Mouse (Mus musculus): ENCODE results near the gene Gm28047. TPM values are rescaled to one million over a fixed set of nuclear protein-coding genes. Genes with fewer than 3 reads are reported as not detected.
A peak's percentile ranks its signal among the peaks of the same experiment; 100 is the strongest.

Gene Gm28047
- polyA plus RNA-seq, 1 experiment: not detected

- Histone ChIP-seq H3K27ac (ENCODE audit: insufficient read depth, low read length) (no peak overlapping the region), H3K27me3 (ENCODE audit: control insufficient read depth, insufficient read depth, low read length) (no peaks in the 10 kb centered on the region), H3K4me3 (replicated peaks; ENCODE audit: insufficient read depth, low read depth, low read length) (no peak overlapping the region), H3K4me1 (ENCODE audit: control insufficient read depth, insufficient read depth, low read length) (no peaks in the 10 kb centered on the region)
- 85% methylated on average over 8 of the region's 8 CpGs for WGBS
- DNase-seq: no peak
- TF ChIP-seq CTCF (IDR thresholded peaks at IDR 0.05; ENCODE audit: borderline replicate concordance, insufficient read depth, low read depth, low read length): no peak
- TF ChIP-seq POLR2A (IDR thresholded peaks at IDR 0.05; ENCODE audit: borderline replicate concordance, insufficient read depth, low read length): no peak
Measured at GRCm38 (mm10) chr15:102634684-102635083, 9.8 kb upstream of the Gm28047 start.

- peak overlapping the region; percentile 92 for H3K4me3 ChIP-seq (replicated peaks; ENCODE audit: insufficient read depth, low read depth, low read length)
- H3K4me1 ChIP-seq (ENCODE audit: control insufficient read depth, insufficient read depth, low read length): no peaks in the 10 kb centered on the region; the same call in 1 of the 2 replicates
- H3K27ac ChIP-seq (ENCODE audit: insufficient read depth, low read length): no peak overlapping the region
- no peak for DNase-seq
- under 1% methylated on average over 18 of the region's 18 CpGs for WGBS
- no peak for TF ChIP-seq CTCF (IDR thresholded peaks at IDR 0.05; ENCODE audit: borderline replicate concordance, insufficient read depth, low read depth, low read length)
- no peak for TF ChIP-seq POLR2A (IDR thresholded peaks at IDR 0.05; ENCODE audit: borderline replicate concordance, insufficient read depth, low read length)
- no peaks in the 10 kb centered on the region for H3K27me3 ChIP-seq (ENCODE audit: control insufficient read depth, insufficient read depth, low read length)
Measured at GRCm38 (mm10) chr15:102625687-102626055, 804 bp upstream of the Gm28047 start.

- peak overlapping the region; percentile 46 for H3K27ac ChIP-seq (ENCODE audit: insufficient read depth, low read length)
- peak; percentile 41 to 43 for DNase-seq
- no peak for TF ChIP-seq POLR2A (IDR thresholded peaks at IDR 0.05; ENCODE audit: borderline replicate concordance, insufficient read depth, low read length)
- no peak for TF ChIP-seq CTCF (IDR thresholded peaks at IDR 0.05; ENCODE audit: borderline replicate concordance, insufficient read depth, low read depth, low read length)
Measured at GRCm38 (mm10) chr15:102624291-102624969, 437 bp downstream of the Gm28047 start.

GRCm38 (mm10) chr15:102623121-102623520 is 1.7 kb downstream of the Gm28047 start:
- H3K4me3 ChIP-seq (replicated peaks; ENCODE audit: insufficient read depth, low read depth, low read length): no peak overlapping the region
- TF ChIP-seq POLR2A (IDR thresholded peaks at IDR 0.05; ENCODE audit: borderline replicate concordance, insufficient read depth, low read length): no peak
- TF ChIP-seq CTCF (IDR thresholded peaks at IDR 0.05; ENCODE audit: borderline replicate concordance, insufficient read depth, low read depth, low read length): no peak
- no peaks in the 10 kb centered on the region for H3K27me3 ChIP-seq (ENCODE audit: control insufficient read depth, insufficient read depth, low read length)
- no peaks in the 10 kb centered on the region; the same call in 1 of the 2 replicates for H3K4me1 ChIP-seq (ENCODE audit: control insufficient read depth, insufficient read depth, low read length)
- 73% methylated on average over 3 of the region's 3 CpGs for WGBS
- no peak for DNase-seq
- no peak overlapping the region for H3K27ac ChIP-seq (ENCODE audit: insufficient read depth, low read length)

More at GRCm38 (mm10) chr15:102624291-102624969, 437 bp downstream of the Gm28047 start:
- under 1% methylated on average over 17 of the region's 17 CpGs for WGBS
- H3K4me1 ChIP-seq (ENCODE audit: control insufficient read depth, insufficient read depth, low read length): no peaks in the 10 kb centered on the region; the same call in 1 of the 2 replicates
- H3K4me3 ChIP-seq (replicated peaks; ENCODE audit: insufficient read depth, low read depth, low read length): peak overlapping the region; percentile 92
- H3K27me3 ChIP-seq (ENCODE audit: control insufficient read depth, insufficient read depth, low read length): no peaks in the 10 kb centered on the region

GRCm38 (mm10) chr15:102622536-102622935 is 2.3 kb downstream of the Gm28047 start:
- H3K27ac ChIP-seq (ENCODE audit: insufficient read depth, low read length): no peak overlapping the region
- TF ChIP-seq CTCF (IDR thresholded peaks at IDR 0.05; ENCODE audit: borderline replicate concordance, insufficient read depth, low read depth, low read length) (no peak), POLR2A (IDR thresholded peaks at IDR 0.05; ENCODE audit: borderline replicate concordance, insufficient read depth, low read length) (no peak)
- no peaks in the 10 kb centered on the region for H3K27me3 ChIP-seq (ENCODE audit: control insufficient read depth, insufficient read depth, low read length)
- no peaks in the 10 kb centered on the region; the same call in 1 of the 2 replicates for H3K4me1 ChIP-seq (ENCODE audit: control insufficient read depth, insufficient read depth, low read length)
- no peak for DNase-seq
- H3K4me3 ChIP-seq (replicated peaks; ENCODE audit: insufficient read depth, low read depth, low read length): no peak overlapping the region

GRCm38 (mm10) chr15:102620765-102621164 is 4.1 kb downstream of the Gm28047 start:
- WGBS: 48% methylated on average over 1 of the region's 1 CpGs
- DNase-seq: peak in 1 of 2 experiments; percentile 38
- H3K4me1 ChIP-seq (ENCODE audit: control insufficient read depth, insufficient read depth, low read length): no peaks in the 10 kb centered on the region; the same call in 1 of the 2 replicates

GRCm38 (mm10) chr15:102619486-102619885 is 5.4 kb downstream of the Gm28047 start:
- Histone ChIP-seq H3K4me1 (ENCODE audit: control insufficient read depth, insufficient read depth, low read length) (no peaks in the 10 kb centered on the region; the same call in 1 of the 2 replicates), H3K4me3 (replicated peaks; ENCODE audit: insufficient read depth, low read depth, low read length) (no peak overlapping the region), H3K27me3 (ENCODE audit: control insufficient read depth, insufficient read depth, low read length) (no peaks in the 10 kb centered on the region), H3K27ac (ENCODE audit: insufficient read depth, low read length) (no peak overlapping the region)
- 98% methylated on average over 5 of the region's 5 CpGs for WGBS
- DNase-seq: no peak
- TF ChIP-seq POLR2A (IDR thresholded peaks at IDR 0.05; ENCODE audit: borderline replicate concordance, insufficient read depth, low read length): no peak
- no peak for TF ChIP-seq CTCF (IDR thresholded peaks at IDR 0.05; ENCODE audit: borderline replicate concordance, insufficient read depth, low read depth, low read length)

More at GRCm38 (mm10) chr15:102620765-102621164, 4.1 kb downstream of the Gm28047 start:
- Histone ChIP-seq H3K27ac (ENCODE audit: insufficient read depth, low read length) (no peak overlapping the region), H3K4me3 (replicated peaks; ENCODE audit: insufficient read depth, low read depth, low read length) (no peak overlapping the region), H3K27me3 (ENCODE audit: control insufficient read depth, insufficient read depth, low read length) (no peaks in the 10 kb centered on the region)
- TF ChIP-seq CTCF (IDR thresholded peaks at IDR 0.05; ENCODE audit: borderline replicate concordance, insufficient read depth, low read depth, low read length) (peak; percentile 9; the same call in 1 of the 2 replicates), POLR2A (IDR thresholded peaks at IDR 0.05; ENCODE audit: borderline replicate concordance, insufficient read depth, low read length) (no peak)

- no peaks in the 10 kb centered on the region for H3K27me3 ChIP-seq (ENCODE audit: control insufficient read depth, insufficient read depth, low read length)
- H3K4me3 ChIP-seq (replicated peaks; ENCODE audit: insufficient read depth, low read depth, low read length): no peak overlapping the region
- TF ChIP-seq POLR2A (IDR thresholded peaks at IDR 0.05; ENCODE audit: borderline replicate concordance, insufficient read depth, low read length) (no peak), CTCF (IDR thresholded peaks at IDR 0.05; ENCODE audit: borderline replicate concordance, insufficient read depth, low read depth, low read length) (no peak)
- H3K27ac ChIP-seq (ENCODE audit: insufficient read depth, low read length): no peak overlapping the region
- 98% methylated on average over 1 of the region's 1 CpGs for WGBS
- H3K4me1 ChIP-seq (ENCODE audit: control insufficient read depth, insufficient read depth, low read length): no peaks in the 10 kb centered on the region; the same call in 1 of the 2 replicates
- DNase-seq: no peak
Measured at GRCm38 (mm10) chr15:102617654-102618053, 7.2 kb downstream of the Gm28047 start.
